Mouse (Mus musculus) liver, adult 2 months (tissue): ENCODE measurements around the gene Celf1. TPM values are rescaled to one million over a fixed set of nuclear protein-coding genes. Genes with fewer than 3 reads are reported as not detected.
A peak's percentile ranks its signal among the peaks of the same experiment; 100 is the strongest.
"Not testable (repeated sequence)": the region's sequence is repeated elsewhere in the genome, so short reads cannot be mapped to it uniquely, and the experiment has no call there.

ENCODE experiments used
- DNase-seq: peaks from one replicate; pipeline ENCODE4 v3.0.0-alpha.2; 2011; ENCODE audit warnings: low read depth, low spot score; ENCODE audit errors: extremely low read depth
- H3K27ac ChIP-seq: fragments of 200-500 bp; replicated peaks from 2 replicates; pipeline ENCODE4 v1.5.1; 2012; ENCODE audit warnings: low read depth, mild to moderate bottlenecking, control low read depth, inconsistent platforms, low read length; ENCODE audit not compliant: insufficient read depth
- H3K27me3 ChIP-seq: fragments of 200-500 bp; 2 replicates; pipeline ENCODE4 v1.6.1; 2012; ENCODE audit warnings: mild to moderate bottlenecking, moderate library complexity, low read length, inconsistent platforms; ENCODE audit not compliant: control insufficient read depth, insufficient read depth
- H3K36me3 ChIP-seq: fragments of 200-500 bp; 2 replicates; pipeline ENCODE4 v1.6.1; 2012; ENCODE audit warnings: low read length, inconsistent platforms; ENCODE audit not compliant: control insufficient read depth, insufficient read depth
- H3K4me1 ChIP-seq: fragments of 200-500 bp; 2 replicates; pipeline ENCODE4 v1.6.1; 2011; ENCODE audit warnings: low read length; ENCODE audit not compliant: control insufficient read depth, insufficient read depth
- H3K4me3 ChIP-seq: fragments of 200-500 bp; 2 replicates; pipeline ENCODE4 v1.5.1; 2011; ENCODE audit warnings: low read depth, mild to moderate bottlenecking, control low read depth, low read length, moderate library complexity; ENCODE audit not compliant: insufficient read depth
- H3K79me2 ChIP-seq: fragments of 200-500 bp; 2 replicates; pipeline ENCODE4 v1.6.1; 2012; ENCODE audit warnings: inconsistent platforms, mild to moderate bottlenecking, low read length, moderate library complexity; ENCODE audit not compliant: control insufficient read depth, insufficient read depth
- H3K9ac ChIP-seq: fragments of 200-500 bp; 2 replicates; pipeline ENCODE4 v1.6.1; 2012; ENCODE audit warnings: low read depth, mild to moderate bottlenecking, control low read depth, inconsistent platforms, low read length
- CTCF ChIP-seq: fragments of 200-500 bp; IDR thresholded peaks from 2 replicates; pipeline ENCODE4 v1.5.1; 2011; ENCODE audit warnings: low read depth, low read length, control low read depth
- POLR2A ChIP-seq: fragments of 200-500 bp; IDR thresholded peaks from 2 replicates; pipeline ENCODE4 v1.6.1; 2011; ENCODE audit warnings: low read length, control low read depth; ENCODE audit not compliant: insufficient read depth; ENCODE audit errors: extremely low read depth
- WGBS: fragments of 180-500 bp; shearing (Covaris S2); methylation state at CpG from one replicate; pipeline ENCODE4 v1.1.7; 2018; 5-methylcytosine and 5-hydroxymethylcytosine counted together
- polyA plus RNA-seq: library from polyadenylated mRNA; depleted of rRNA; stranded (reverse); fragments of >200 nt; gene quantifications from 2 replicates; pipeline ENCODE4 v1.2.3, GENCODE M21; 2012; rRNA removed
- total RNA-seq: library from RNA; depleted of rRNA; stranded (reverse); fragments of >200 nt; gene quantifications from 2 replicates; pipeline ENCODE4 v1.2.3, GENCODE M21; 2014; rRNA removed

Gene Celf1
- total RNA-seq (39.5 and 46.2 TPM in 2 replicates), polyA plus RNA-seq (30.5 and 32.9 TPM in 2 replicates)

- peak within 1 kb of the TSS; percentile 99 for H3K9ac ChIP-seq
- peak within 1 kb of the TSS; percentile 74 for H3K4me3 ChIP-seq
- no peaks in the 10 kb centered on the region for H3K36me3 ChIP-seq
- DNase-seq: peak; percentile 69
- H3K27ac ChIP-seq: peak within 1 kb of the TSS; percentile 51
- peaks cover 27% of the 10 kb centered on the region for H3K4me1 ChIP-seq
- no peaks in the 10 kb centered on the region for H3K27me3 ChIP-seq
- WGBS: under 1% methylated on average over 98 of the region's 113 CpGs
- H3K79me2 ChIP-seq: peaks cover 27% of the 10 kb centered on the region; the same call in 1 of the 2 replicates
- TF ChIP-seq CTCF: peak; percentile 58
- peak; percentile 72; the same call in 1 of the 2 replicates for TF ChIP-seq POLR2A
Measured at GRCm38 (mm10) chr2:90940233-90941229, at the start of gene Celf1. Gene Celf1 (plus strand): TSS chr2:90940382.

DNA sequence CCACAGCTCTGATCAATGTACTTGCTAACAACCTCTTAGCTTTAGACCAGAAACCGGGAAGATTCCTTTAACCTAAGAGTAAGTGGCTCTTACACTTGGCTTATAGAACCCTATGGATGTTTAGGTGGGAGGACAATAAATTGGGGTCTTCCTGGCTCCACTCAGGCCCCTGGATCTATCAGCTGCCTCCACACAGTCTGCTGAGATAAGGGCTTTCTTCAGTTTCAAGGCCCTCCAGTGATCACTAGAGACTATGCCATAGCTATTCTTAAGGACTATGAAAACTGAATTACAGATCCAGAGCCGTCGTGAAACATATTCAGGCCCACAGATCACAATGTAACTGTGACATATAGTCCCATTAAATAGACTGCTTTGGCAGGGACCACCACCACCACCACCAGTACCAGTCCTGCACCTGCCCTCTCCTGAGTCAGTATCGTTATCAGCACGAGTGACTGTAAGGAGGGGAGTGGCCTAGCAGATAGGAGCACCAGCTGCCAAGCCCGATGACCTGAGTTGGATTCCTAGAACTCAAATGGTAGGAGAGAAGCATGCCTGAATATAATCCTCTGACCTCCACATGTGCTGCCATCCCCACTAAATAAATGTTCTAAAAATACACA lies 46.4 kb upstream of the Celf1 start:
- no peak overlapping the region for H3K9ac ChIP-seq
- TF ChIP-seq CTCF (no peak), POLR2A (no peak)
- H3K27me3 ChIP-seq: 0 out of 2 replicates have a peak, but pooled peaks cover 3% of the 10 kb centered on the region
- no peak overlapping the region for H3K4me3 ChIP-seq
- no peak for DNase-seq
- peaks cover 33% of the 10 kb centered on the region; the same call in 1 of the 2 replicates for H3K36me3 ChIP-seq
- H3K79me2 ChIP-seq: no peaks in the 10 kb centered on the region
- 55% methylated on average over 6 of the region's 6 CpGs for WGBS
- no peak overlapping the region for H3K27ac ChIP-seq
- no peaks in the 10 kb centered on the region for H3K4me1 ChIP-seq

DNA sequence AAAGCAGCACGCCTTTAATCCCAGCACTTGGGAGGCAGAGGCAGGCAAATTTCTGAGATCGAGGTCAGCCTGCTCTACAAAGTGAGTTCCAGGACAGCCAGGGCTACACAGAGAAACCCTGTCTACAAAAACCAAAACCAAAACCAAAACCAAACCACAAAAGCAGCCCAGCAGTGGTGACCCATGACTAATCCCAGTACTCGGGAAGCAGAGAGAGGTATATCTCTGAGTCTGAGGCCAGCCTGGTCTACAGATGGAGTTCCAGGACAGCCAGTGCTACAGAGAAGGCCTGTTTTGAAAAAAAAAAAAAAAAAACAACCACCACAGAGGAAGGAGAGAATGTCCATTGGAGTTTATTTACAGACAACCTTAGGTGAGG lies 45.9 kb upstream of the Celf1 start:
- not testable (repeated sequence) for H3K27me3 ChIP-seq, H3K27ac ChIP-seq, H3K4me3 ChIP-seq, H3K79me2 ChIP-seq, H3K4me1 ChIP-seq, H3K9ac ChIP-seq, DNase-seq
- H3K36me3 ChIP-seq: peaks cover 37% of the 10 kb centered on the region; the same call in 1 of the 2 replicates
- 69% methylated on average over 3 of the region's 3 CpGs for WGBS

GRCm38 (mm10) chr2:90903398-90903797 lies 36.8 kb upstream of the Celf1 start:
- Histone ChIP-seq H3K27ac (no peak overlapping the region), H3K36me3 (peaks cover 26% of the 10 kb centered on the region; the same call in 1 of the 2 replicates), H3K79me2 (peaks cover 4% of the 10 kb centered on the region; the same call in 1 of the 2 replicates), H3K9ac (no peak overlapping the region; the same call in 1 of the 2 replicates), H3K4me1 (peaks cover 9% of the 10 kb centered on the region; the same call in 1 of the 2 replicates), H3K4me3 (peak overlapping the region; percentile 83; the same call in 1 of the 2 replicates), H3K27me3 (no peaks in the 10 kb centered on the region)
- DNase-seq: no peak
- 51% methylated on average over 2 of the region's 2 CpGs for WGBS
- TF ChIP-seq POLR2A (no peak), CTCF (no peak)

DNA sequence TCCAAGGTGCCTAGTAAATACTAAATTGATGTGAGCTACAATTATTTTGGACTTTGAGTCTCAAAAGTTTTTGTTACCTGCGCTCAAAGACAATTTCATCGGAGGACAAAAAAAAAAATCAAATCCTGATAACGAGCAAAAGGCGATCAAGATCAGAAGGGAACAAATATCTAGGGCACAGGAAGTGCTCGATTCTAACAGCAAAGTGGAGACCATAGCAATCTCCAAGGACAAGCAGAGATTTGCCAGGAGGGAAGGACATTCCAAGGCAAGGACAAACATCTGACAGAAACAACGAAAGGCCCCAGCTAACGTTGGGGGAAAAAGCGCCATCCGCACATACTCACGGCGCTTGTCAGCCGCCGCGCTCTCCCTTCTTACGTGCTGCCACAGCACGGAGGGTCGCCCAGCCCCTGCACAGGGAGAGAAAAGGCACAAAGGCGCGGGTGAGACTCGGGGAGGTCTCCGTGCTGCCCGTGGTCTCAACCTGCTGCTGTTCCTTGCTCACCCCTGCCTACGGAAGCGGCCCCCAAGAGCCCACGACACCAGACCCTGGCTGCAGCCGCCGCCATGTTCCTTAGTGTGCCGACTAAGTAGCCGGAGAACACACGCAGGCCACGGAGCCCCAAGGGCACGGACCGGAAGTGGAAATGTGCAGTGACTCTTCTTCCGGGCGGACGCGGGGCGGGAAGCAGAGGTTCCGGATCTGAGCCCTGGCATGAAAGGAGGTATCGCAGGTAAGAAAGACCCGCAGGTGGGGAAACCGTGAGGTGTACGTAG lies 35.9 kb upstream of the Celf1 start, which contains the start of the genes Kbtbd4 and Ndufs3:
Gene Kbtbd4 (plus strand): TSS at position 665 of the 780 bp plus-strand sequence.
Gene Ndufs3 (minus strand): TSS at position 752 of the 780 bp plus-strand sequence.
- Histone ChIP-seq H3K9ac (peak within 1 kb of the TSS; percentile 92), H3K27me3 (no peaks in the 10 kb centered on the region), H3K4me3 (peak within 1 kb of the TSS; percentile 83), H3K27ac (peak within 1 kb of the TSS; percentile 94), H3K4me1 (peaks cover 9% of the 10 kb centered on the region; the same call in 1 of the 2 replicates), H3K79me2 (peaks cover 4% of the 10 kb centered on the region; the same call in 1 of the 2 replicates), H3K36me3 (peaks cover 27% of the 10 kb centered on the region; the same call in 1 of the 2 replicates)
- peak; percentile 81 for DNase-seq
- TF ChIP-seq CTCF: no peak
- peak; percentile 81; the same call in 1 of the 2 replicates for TF ChIP-seq POLR2A
- under 1% methylated on average over 43 of the region's 43 CpGs for WGBS
